Mouse (Mus musculus) forebrain, embryonic 14.5 days (tissue): ENCODE results near the gene Olfr655. TPM values are rescaled to one million over a fixed set of nuclear protein-coding genes. Genes with fewer than 3 reads are reported as not detected.

Experiments
- ATAC-seq: fragments of 200-750 bp; cut with Nextera tagmentation; 2 replicates; pipeline ENCODE4 v1.8.0; 2017; ENCODE audit warnings: mild to moderate bottlenecking, moderate library complexity
- DNase-seq: peaks from one replicate; pipeline ENCODE4 v3.0.0-alpha.2; 2015; ENCODE audit warnings: low spot score
- H3K27ac ChIP-seq: fragments of 300-500 bp; sonication (generic); 2 replicates; pipeline ENCODE4 v1.5.1; 2014; ENCODE audit warnings: low read depth, mild to moderate bottlenecking, control low read depth, low read length, moderate library complexity
- H3K27me3 ChIP-seq: fragments of 300-500 bp; sonication (generic); replicated peaks from 2 replicates; pipeline ENCODE4 v1.6.1; 2014; ENCODE audit warnings: low read length, control low read depth, mixed read lengths; ENCODE audit not compliant: control insufficient read depth, insufficient read depth
- H3K36me3 ChIP-seq: fragments of 300-500 bp; sonication (generic); 2 replicates; pipeline ENCODE4 v1.6.1; 2014; ENCODE audit warnings: low read length, control low read depth; ENCODE audit not compliant: control insufficient read depth, insufficient read depth
- H3K4me1 ChIP-seq: fragments of 300-500 bp; sonication (generic); 2 replicates; pipeline ENCODE4 v1.6.1; 2014; ENCODE audit warnings: antibody characterized with exemption, low read length, control low read depth; ENCODE audit not compliant: control insufficient read depth, insufficient read depth
- H3K4me2 ChIP-seq: fragments of 300-500 bp; sonication (generic); 2 replicates; pipeline ENCODE4 v1.6.1; 2014; ENCODE audit warnings: mild to moderate bottlenecking, control low read depth, low read length
- H3K4me3 ChIP-seq: fragments of 300-500 bp; sonication (generic); 2 replicates; pipeline ENCODE4 v1.5.1; 2014; ENCODE audit warnings: low read depth, low read length, control low read depth
- H3K9ac ChIP-seq: fragments of 300-500 bp; sonication (generic); 2 replicates; pipeline ENCODE4 v1.6.1; 2014; ENCODE audit warnings: mild to moderate bottlenecking, low read length, control low read depth, moderate library complexity
- H3K9me3 ChIP-seq: fragments of 300-500 bp; sonication (generic); replicated peaks from 2 replicates; pipeline ENCODE4 v1.6.1; 2016; ENCODE audit warnings: low read length, control low read depth, mixed read lengths; ENCODE audit not compliant: control insufficient read depth
- WGBS: fragments of 180-500 bp; shearing (Covaris S2); extraction: QIAGEN DNeasy Blood & Tissue Kit; methylation state at CpG from one replicate; pipeline ENCODE4 v1.1.7; 2014; 5-methylcytosine and 5-hydroxymethylcytosine counted together
- polyA plus RNA-seq: library from polyadenylated mRNA; unstranded; fragments of >200 nt; fragmentation: Nextera tagmentation; extraction: Ambion mirVana; gene quantifications from 2 replicates; pipeline ENCODE4 v1.2.1, GENCODE M21; 2014

The Olfr655 gene
- polyA plus RNA-seq, 1 experiment from 2014 or later, result not detected

GRCm38 (mm10) chr7:104580846-104581245 is 20.7 kb downstream of the Olfr655 start:
- no peaks in the 10 kb centered on the region for H3K9me3 ChIP-seq
- no peak overlapping the region for H3K27ac ChIP-seq
- H3K9ac ChIP-seq, result no peak overlapping the region
- H3K27me3 ChIP-seq, result no peaks in the 10 kb centered on the region
- 94% methylated on average over 4 of the region's 4 CpGs for WGBS
- H3K4me1 ChIP-seq, result no peaks in the 10 kb centered on the region
- no peak overlapping the region for H3K4me2 ChIP-seq
- DNase-seq (no peak), ATAC-seq (no peak)
- no peak overlapping the region for H3K4me3 ChIP-seq
- H3K36me3 ChIP-seq, result no peaks in the 10 kb centered on the region

DNA sequence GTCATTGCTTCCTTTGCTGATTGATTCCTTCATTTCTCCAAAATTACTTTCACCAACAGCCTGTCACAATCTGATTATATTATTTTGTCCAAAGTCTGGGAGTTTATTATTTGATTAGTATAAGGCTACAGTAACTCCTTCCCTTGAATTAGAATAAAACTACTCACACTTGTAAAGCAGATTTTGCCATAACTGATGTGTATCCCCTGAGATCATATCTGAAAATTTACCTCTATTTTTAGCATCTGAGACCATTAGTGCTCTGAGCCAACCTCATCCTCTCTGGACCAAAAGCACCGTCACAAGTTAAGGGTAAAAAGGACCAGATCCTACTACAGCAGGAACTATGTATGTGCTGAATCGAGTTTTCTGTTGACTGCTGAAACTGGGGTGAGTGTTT is 24.6 kb downstream of the Olfr655 start, which contains the start of gene Olfr653:
Gene Olfr653, plus strand, starts transcription at position 301 of the 400 bp plus-strand sequence.
- no peak within 1 kb of the TSS for H3K4me3 ChIP-seq
- H3K27me3 ChIP-seq, result no peaks in the 10 kb centered on the region
- H3K36me3 ChIP-seq, result no peaks in the 10 kb centered on the region
- no peak within 1 kb of the TSS for H3K27ac ChIP-seq
- H3K4me1 ChIP-seq, result no peaks in the 10 kb centered on the region
- H3K9me3 ChIP-seq, result no peaks in the 10 kb centered on the region
- WGBS, result 78% methylated on average over 2 of the region's 2 CpGs
- ATAC-seq, result no peak
- no peak within 1 kb of the TSS for H3K4me2 ChIP-seq
- H3K9ac ChIP-seq, result no peak within 1 kb of the TSS
- no peak for DNase-seq

- no peaks in the 10 kb centered on the region for H3K36me3 ChIP-seq
- no peak for DNase-seq
- no peaks in the 10 kb centered on the region for H3K27me3 ChIP-seq
- H3K9me3 ChIP-seq, result no peaks in the 10 kb centered on the region
- H3K4me2 ChIP-seq, result no peak within 1 kb of the TSS
- no peaks in the 10 kb centered on the region for H3K4me1 ChIP-seq
- no peak for ATAC-seq
- no peak within 1 kb of the TSS for H3K27ac ChIP-seq
- H3K4me3 ChIP-seq, result no peak within 1 kb of the TSS
- H3K9ac ChIP-seq, result no peak within 1 kb of the TSS
These were observed 41.0 kb downstream of the Olfr655 start, which contains the start of gene Olfr652 for GRCm38 (mm10) chr7:104560601-104561000. Olfr652 (plus strand) TSS chr7:104560901.

GRCm38 (mm10) chr7:104552700-104553099 is 48.9 kb downstream of the Olfr655 start:
- 80% methylated on average over 1 of the region's 1 CpGs for WGBS
- H3K27me3 ChIP-seq, result no peaks in the 10 kb centered on the region
- H3K4me1 ChIP-seq, result no peaks in the 10 kb centered on the region
- H3K9ac ChIP-seq, result no peak overlapping the region
- ATAC-seq, result no peak
- no peak overlapping the region for H3K27ac ChIP-seq
- no peaks in the 10 kb centered on the region for H3K9me3 ChIP-seq
- H3K36me3 ChIP-seq, result no peaks in the 10 kb centered on the region
- no peak for DNase-seq
- no peak overlapping the region for H3K4me3 ChIP-seq
- no peak overlapping the region for H3K4me2 ChIP-seq

GRCm38 (mm10) chr7:104549833-104550232 is 51.7 kb downstream of the Olfr655 start, which contains the start of gene Olfr651:
Olfr651 (plus strand) TSS chr7:104550133.
- no peak for DNase-seq
- H3K9me3 ChIP-seq, result no peaks in the 10 kb centered on the region
- no peak within 1 kb of the TSS for H3K27ac ChIP-seq
- no peaks in the 10 kb centered on the region for H3K27me3 ChIP-seq
- no peak within 1 kb of the TSS for H3K4me3 ChIP-seq
- no peaks in the 10 kb centered on the region for H3K4me1 ChIP-seq
- H3K4me2 ChIP-seq, result no peak within 1 kb of the TSS
- ATAC-seq, result no peak
- H3K36me3 ChIP-seq, result no peaks in the 10 kb centered on the region
- no peak within 1 kb of the TSS for H3K9ac ChIP-seq
- WGBS, result 69% methylated on average over 5 of the region's 5 CpGs

Other genes with a start within 250 kb of the Olfr655 start
- 0.48 and 0.95 TPM in 2 replicates for gene Trim12c, start 248.4 kb downstream of the Olfr655 start, polyA plus RNA-seq
- gene Trim30b, start 231.9 kb downstream of the Olfr655 start, polyA plus RNA-seq, result not detected in 2 replicates
- not detected in 2 replicates for gene Trim30c, start 200.9 kb downstream of the Olfr655 start, polyA plus RNA-seq
- gene Trim30a, start 136.6 kb downstream of the Olfr655 start, polyA plus RNA-seq, result 0.51 and 0.63 TPM in 2 replicates
- 0.21 and 0.37 TPM in 2 replicates for gene Trim30d, start 93.9 kb downstream of the Olfr655 start, polyA plus RNA-seq
- not detected in 2 replicates for gene Olfr651, start 51.6 kb downstream of the Olfr655 start, polyA plus RNA-seq
- not detected in 2 replicates for gene Olfr652, start 40.9 kb downstream of the Olfr655 start, polyA plus RNA-seq
- not detected in 2 replicates for gene Olfr653, start 24.5 kb downstream of the Olfr655 start, polyA plus RNA-seq
- not detected in 2 replicates for gene Olfr654, start 14.8 kb downstream of the Olfr655 start, polyA plus RNA-seq
- gene Olfr656, start 12.2 kb upstream of the Olfr655 start, polyA plus RNA-seq, result not detected in 2 replicates
- not detected in 2 replicates for gene Olfr657, start 23.0 kb upstream of the Olfr655 start, polyA plus RNA-seq
- 0.08 and 0.21 TPM in 2 replicates for gene Olfr658, start 45.5 kb upstream of the Olfr655 start, polyA plus RNA-seq
- not detected in 2 replicates for gene Olfr659, start 65.0 kb upstream of the Olfr655 start, polyA plus RNA-seq
- not detected in 2 replicates for gene Olfr661, start 84.7 kb upstream of the Olfr655 start, polyA plus RNA-seq
- not detected in 2 replicates for gene Usp17le, start 175.7 kb upstream of the Olfr655 start, polyA plus RNA-seq
- gene Usp17lb, start 240.8 kb upstream of the Olfr655 start, polyA plus RNA-seq, result not detected in 2 replicates